Mouse (Mus musculus): Measurements from ENCODE around the gene Gm28374.

DNA sequence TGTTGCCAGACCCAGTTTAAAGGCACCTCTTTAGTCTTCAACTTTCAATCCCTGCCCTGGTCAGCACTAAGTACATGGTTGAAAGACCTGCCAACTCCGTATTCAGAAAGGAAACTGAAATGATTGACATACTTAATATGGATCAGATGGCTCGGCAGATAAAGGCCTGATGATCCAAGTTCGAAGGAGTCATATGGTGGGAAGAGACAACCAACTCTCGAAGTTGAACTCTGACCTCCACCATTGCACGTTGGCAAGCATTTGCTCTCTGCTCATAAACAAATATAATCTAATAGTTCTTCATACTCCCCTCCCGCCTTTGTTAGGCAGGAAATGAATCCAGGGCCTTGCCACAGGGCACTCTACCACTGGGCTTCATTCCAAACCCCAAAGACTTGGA, 53.1 kb downstream of the Gm28374 start:
- TF ChIP-seq CTCF (IDR thresholded peaks at IDR 0.05; ENCODE audit: low read depth) (no peak), EP300 (IDR thresholded peaks at IDR 0.05; ENCODE audit: low read depth) (no peak)
